Mouse (Mus musculus) urinary bladder, postnatal 36 days (tissue): Measurements from ENCODE around the gene Poldip3.

Experiments
- DNase-seq, 2 experiments: peaks; one replicate each; pipeline ENCODE4 v3.0.0; 2022; ENCODE audit warnings: low spot score in 2 of 2, mixed read lengths in 1 of 2

Gene Poldip3

DNA sequence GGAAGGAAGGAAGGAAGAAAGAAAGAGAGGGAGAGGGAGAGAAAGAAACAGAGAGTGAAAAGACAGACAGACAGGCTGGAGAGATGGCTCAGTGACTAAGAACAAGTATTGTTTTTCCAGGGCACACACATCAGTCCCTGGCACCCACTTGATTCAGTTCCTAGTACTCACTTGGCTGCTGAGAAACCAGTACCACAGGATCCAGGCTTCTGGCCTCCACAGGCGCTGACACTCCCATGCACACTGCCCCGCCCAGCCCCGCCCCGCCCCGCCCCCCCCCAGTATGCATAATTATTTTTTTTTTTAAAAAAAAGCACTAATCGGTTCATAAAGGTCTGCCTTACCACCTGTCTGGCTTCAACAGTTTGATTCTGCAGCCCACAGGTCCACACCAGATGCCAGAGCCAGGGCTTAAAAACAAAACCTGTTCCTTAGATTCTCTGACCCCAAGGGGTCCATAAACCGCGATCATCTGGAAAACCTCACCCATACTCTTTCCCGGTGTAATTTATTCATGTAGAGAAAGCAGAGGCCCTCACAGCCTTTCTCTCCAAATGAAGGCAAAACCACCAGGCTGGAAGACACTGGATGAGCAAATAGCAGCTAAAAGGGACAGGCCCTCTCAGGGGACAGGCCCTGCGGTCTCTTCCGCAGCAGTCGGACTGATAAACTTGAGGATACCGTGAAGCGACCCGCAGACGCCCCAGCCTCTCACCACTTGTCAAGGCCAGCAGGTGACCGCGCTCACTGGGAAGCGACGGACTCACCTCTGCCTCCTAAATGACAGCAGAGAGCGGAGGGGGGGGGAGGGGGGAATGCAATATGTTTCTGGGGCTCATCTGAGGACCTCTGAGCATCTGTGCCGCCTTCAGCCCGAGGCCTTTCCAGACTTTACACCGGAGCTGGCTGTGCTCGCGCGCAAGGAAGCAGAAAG, 60.4 kb downstream of the Poldip3 start:
- DNase-seq, result no peak

- DNase-seq, result no peak
Measured at GRCm38 (mm10) chr15:83086636-83087328, 62.4 kb downstream of the Poldip3 start.

DNA sequence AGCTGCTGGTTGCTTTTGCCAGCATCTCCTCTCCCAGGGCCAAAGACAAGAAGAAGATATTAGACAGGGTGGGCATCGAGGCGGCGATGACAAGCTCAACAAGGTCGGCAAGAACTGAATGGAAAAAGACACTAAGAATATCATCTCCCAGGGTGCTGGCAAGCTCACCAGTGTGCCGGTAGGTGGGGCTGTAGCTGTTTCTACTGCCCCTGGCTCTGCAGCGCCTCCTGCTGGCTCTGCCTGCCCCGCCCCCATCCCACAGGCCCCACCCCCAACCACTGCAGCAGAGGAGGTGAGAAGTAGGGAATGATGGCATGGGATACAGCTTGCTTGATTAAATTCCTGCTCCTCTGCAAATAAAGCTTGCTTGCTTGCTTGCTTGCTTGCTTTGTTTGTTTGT, 63.3 kb downstream of the Poldip3 start:
- peak; percentile 15 to 32 for DNase-seq

GRCm38 (mm10) chr15:83084022-83084640, 65.1 kb downstream of the Poldip3 start:
- no peak for DNase-seq

DNA sequence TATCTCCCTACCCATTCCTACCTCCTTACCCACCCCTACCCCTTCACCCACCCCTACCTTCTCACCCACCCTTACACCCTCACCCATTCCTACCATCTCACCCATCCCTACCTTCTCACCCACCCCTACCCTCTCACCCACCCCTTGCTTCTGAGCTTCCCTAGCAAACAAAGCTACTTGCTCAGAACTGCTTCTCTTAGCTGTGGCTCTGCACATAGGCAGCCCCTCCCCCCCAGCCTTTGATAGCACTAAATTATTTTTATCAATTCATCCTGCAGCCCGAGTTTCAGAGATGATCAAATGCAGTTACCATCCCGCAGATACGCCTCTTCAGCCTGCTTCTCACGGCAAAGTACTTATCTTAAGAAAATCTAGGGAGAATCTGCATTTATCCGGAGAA, 65.7 kb downstream of the Poldip3 start:
- no peak for DNase-seq
